Mouse (Mus musculus) limb, embryonic 11.5 days (tissue): ENCODE data around the gene Hist1h2ae. TPM values are rescaled to one million over a fixed set of nuclear protein-coding genes. Genes with fewer than 3 reads are reported as not detected.
"Not testable (repeated sequence)": the region's sequence is repeated elsewhere in the genome, so short reads cannot be mapped to it uniquely, and the experiment has no call there.

ENCODE experiments used
- ATAC-seq: fragments of 200-750 bp; cut with Nextera tagmentation; 2 replicates; pipeline ENCODE4 v1.8.0; 2017; ENCODE audit warnings: low read depth; ENCODE audit not compliant: insufficient number of reproducible peaks, low FRiP score, low TSS enrichment
- DNase-seq: peaks from one replicate; pipeline ENCODE4 v3.0.0-alpha.2; 2015; ENCODE audit warnings: low spot score
- H3K27ac ChIP-seq: fragments of 300-500 bp; sonication (generic); replicated peaks from 2 replicates; pipeline ENCODE4 v1.5.1; 2014; ENCODE audit warnings: low read depth, mild to moderate bottlenecking, low read length
- H3K27me3 ChIP-seq: fragments of 300-500 bp; sonication (generic); 2 replicates; pipeline ENCODE4 v1.6.1; 2014; ENCODE audit warnings: mild to moderate bottlenecking, low read length, mixed read lengths; ENCODE audit not compliant: control insufficient read depth, insufficient read depth
- H3K36me3 ChIP-seq: fragments of 300-500 bp; sonication (generic); 2 replicates; pipeline ENCODE4 v1.6.1; 2014; ENCODE audit warnings: mild to moderate bottlenecking, low read length, moderate library complexity, mixed read lengths; ENCODE audit not compliant: control insufficient read depth, insufficient read depth
- H3K4me1 ChIP-seq: fragments of 300-500 bp; sonication (generic); 2 replicates; pipeline ENCODE4 v1.6.1; 2014; ENCODE audit warnings: low read length, mixed read lengths; ENCODE audit not compliant: control insufficient read depth, insufficient read depth
- H3K4me2 ChIP-seq: fragments of 300-500 bp; sonication (generic); 2 replicates; pipeline ENCODE4 v1.6.1; 2014; ENCODE audit warnings: low read depth, mild to moderate bottlenecking, moderate library complexity; ENCODE audit not compliant: severe bottlenecking
- H3K4me3 ChIP-seq: fragments of 300-500 bp; sonication (generic); 2 replicates; pipeline ENCODE4 v1.5.1; 2014; ENCODE audit warnings: low read depth, low read length
- H3K9ac ChIP-seq: fragments of 300-500 bp; sonication (generic); 2 replicates; pipeline ENCODE4 v1.6.1; 2014; ENCODE audit warnings: mild to moderate bottlenecking, low read length
- H3K9me3 ChIP-seq: fragments of 300-500 bp; sonication (generic); 2 replicates; pipeline ENCODE4 v1.6.1; 2016; ENCODE audit warnings: low read length; ENCODE audit not compliant: control insufficient read depth
- WGBS: fragments of 180-500 bp; shearing (Covaris S2); extraction: QIAGEN DNeasy Blood & Tissue Kit; methylation state at CpG from one replicate; pipeline ENCODE4 v1.1.7; 2014; 5-methylcytosine and 5-hydroxymethylcytosine counted together
- polyA plus RNA-seq: library from polyadenylated mRNA; unstranded; fragments of >200 nt; fragmentation: Nextera tagmentation; extraction: Ambion mirVana; gene quantifications from 2 replicates; pipeline ENCODE4 v1.2.1, GENCODE M21; 2014

The Hist1h2ae gene
- polyA plus RNA-seq, 1 experiment from 2014 or later, result 102 TPM

- H3K36me3 ChIP-seq, H3K4me1 ChIP-seq, H3K9me3 ChIP-seq, H3K27me3 ChIP-seq: not testable (repeated sequence)
- under 1% methylated on average over 35 of the region's 42 CpGs for WGBS
- ATAC-seq, result peak; percentile 90
- peak; percentile 91 for DNase-seq
- peak within 1 kb of the TSS; percentile 95 for H3K27ac ChIP-seq
- H3K4me2 ChIP-seq, result peak within 1 kb of the TSS; percentile 80
- peak within 1 kb of the TSS; percentile 37 for H3K4me3 ChIP-seq
- H3K9ac ChIP-seq, result peak within 1 kb of the TSS; percentile 82
Measured at GRCm38 (mm10) chr13:23573898-23574524, 3.0 kb upstream of the Hist1h2ae start, which contains the start of the genes Hist1h2bf and Hist1h2ad. Hist1h2bf (minus strand) TSS chr13:23574196. Hist1h2ad (plus strand) TSS chr13:23574381.

- Histone ChIP-seq H3K4me2 (peak overlapping the region; percentile 80), H3K9ac (peak overlapping the region; percentile 82), H3K27ac (peak overlapping the region; percentile 95), H3K4me3 (peak overlapping the region; percentile 37)
- H3K4me1 ChIP-seq, H3K36me3 ChIP-seq, ATAC-seq, H3K9me3 ChIP-seq, H3K27me3 ChIP-seq: not testable (repeated sequence)
- peak; percentile 59 for DNase-seq
- WGBS, result 14% methylated on average over 18 of the region's 20 CpGs
Measured at GRCm38 (mm10) chr13:23573034-23573897, 2.2 kb upstream of the Hist1h2ae start.

GRCm38 (mm10) chr13:23572218-23573033 is 1.4 kb upstream of the Hist1h2ae start:
- H3K9ac ChIP-seq, result peak overlapping the region; percentile 71
- no peaks in the 10 kb centered on the region for H3K27me3 ChIP-seq
- H3K4me2 ChIP-seq, result peak overlapping the region; percentile 80
- peaks cover 8% of the 10 kb centered on the region; the same call in 1 of the 2 replicates for H3K4me1 ChIP-seq
- 39% methylated on average over 2 of the region's 2 CpGs for WGBS
- ATAC-seq (no peak), DNase-seq (peak; percentile 31)
- peak overlapping the region; percentile 32 for H3K4me3 ChIP-seq
- no peaks in the 10 kb centered on the region for H3K9me3 ChIP-seq
- H3K27ac ChIP-seq, result peak overlapping the region; percentile 95
- H3K36me3 ChIP-seq, result no peaks in the 10 kb centered on the region

- H3K27me3 ChIP-seq, H3K9me3 ChIP-seq, H3K36me3 ChIP-seq, ATAC-seq, H3K4me1 ChIP-seq: not testable (repeated sequence)
- peak overlapping the region; percentile 32 for H3K4me3 ChIP-seq
- DNase-seq, result peak; percentile 60
- H3K4me2 ChIP-seq, result peak overlapping the region; percentile 80
- H3K9ac ChIP-seq, result peak overlapping the region; percentile 71
- WGBS, result under 1% methylated on average over 9 of the region's 34 CpGs
- H3K27ac ChIP-seq, result peak overlapping the region; percentile 95
Measured at GRCm38 (mm10) chr13:23571504-23572217, 641 bp upstream of the Hist1h2ae start.

DNA sequence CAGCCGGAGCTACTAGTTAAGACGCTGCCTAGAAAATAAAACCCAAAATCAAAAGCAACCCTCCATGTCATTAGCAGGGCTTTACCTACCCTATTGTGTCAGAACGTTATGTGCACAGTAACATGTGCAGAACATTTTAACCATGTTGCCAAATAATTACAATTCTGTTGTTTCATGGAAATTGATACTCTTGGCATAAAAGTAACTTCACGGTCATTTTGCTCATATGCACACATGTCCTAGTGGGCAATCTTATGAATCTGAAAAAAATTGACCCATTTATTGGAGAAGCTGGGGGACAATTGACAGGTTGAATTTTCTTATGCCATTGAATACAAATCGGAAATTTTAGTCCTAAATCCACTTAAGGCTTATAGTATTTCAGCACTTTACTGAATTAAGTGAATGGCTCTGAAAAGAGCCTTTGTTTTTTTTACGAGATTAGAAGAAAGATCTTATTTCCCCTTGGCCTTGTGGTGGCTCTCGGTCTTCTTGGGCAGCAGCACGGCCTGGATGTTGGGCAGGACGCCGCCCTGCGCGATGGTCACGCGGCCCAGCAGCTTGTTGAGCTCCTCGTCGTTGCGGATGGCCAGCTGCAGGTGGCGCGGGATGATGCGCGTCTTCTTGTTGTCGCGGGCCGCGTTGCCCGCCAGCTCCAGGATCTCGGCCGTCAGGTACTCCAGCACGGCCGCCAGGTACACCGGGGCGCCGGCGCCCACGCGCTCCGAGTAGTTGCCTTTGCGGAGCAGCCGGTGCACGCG is 579 bp downstream of the Hist1h2ae start:
- 1% methylated on average over 19 of the region's 41 CpGs for WGBS
- not testable (repeated sequence) for ATAC-seq

DNA sequence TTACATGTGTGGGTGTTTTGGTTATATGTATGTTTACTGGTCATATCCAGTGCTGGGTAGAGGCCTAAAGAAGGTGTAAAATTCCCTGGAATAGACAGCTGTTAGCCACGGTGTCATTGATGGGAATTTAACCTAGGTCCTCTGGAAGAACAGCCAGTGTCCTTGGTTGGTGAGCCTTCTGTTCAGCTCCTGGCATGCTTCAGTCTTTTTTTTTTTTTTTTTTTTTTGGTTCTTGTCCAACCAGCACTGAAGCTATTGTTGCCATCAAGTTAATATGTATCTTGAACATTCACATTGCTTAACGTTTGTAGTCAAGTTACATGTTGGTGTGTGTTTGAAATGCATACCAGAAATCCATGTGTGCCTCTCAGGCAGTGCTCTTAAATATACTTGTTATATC is 6.5 kb downstream of the Hist1h2ae start:
- Histone ChIP-seq H3K27ac (peak overlapping the region; percentile 96; the same call in 1 of the 2 replicates), H3K4me2 (no peak overlapping the region), H3K9me3 (no peaks in the 10 kb centered on the region), H3K36me3 (no peaks in the 10 kb centered on the region), H3K4me1 (no peaks in the 10 kb centered on the region), H3K27me3 (no peaks in the 10 kb centered on the region), H3K4me3 (no peak overlapping the region), H3K9ac (no peak overlapping the region)
- 91% methylated on average over 2 of the region's 2 CpGs for WGBS
- ATAC-seq, result no peak
- no peak for DNase-seq

More for the DNA sequence above, 579 bp downstream of the Hist1h2ae start:
- H3K27me3 ChIP-seq, H3K36me3 ChIP-seq, H3K9me3 ChIP-seq, H3K4me1 ChIP-seq: not testable (repeated sequence)
- peak overlapping the region; percentile 95 for H3K27ac ChIP-seq
- peak; percentile 46 for DNase-seq
- peak overlapping the region; percentile 26 for H3K4me3 ChIP-seq
- peak overlapping the region; percentile 47 for H3K4me2 ChIP-seq
- H3K9ac ChIP-seq, result peak overlapping the region; percentile 62

DNA sequence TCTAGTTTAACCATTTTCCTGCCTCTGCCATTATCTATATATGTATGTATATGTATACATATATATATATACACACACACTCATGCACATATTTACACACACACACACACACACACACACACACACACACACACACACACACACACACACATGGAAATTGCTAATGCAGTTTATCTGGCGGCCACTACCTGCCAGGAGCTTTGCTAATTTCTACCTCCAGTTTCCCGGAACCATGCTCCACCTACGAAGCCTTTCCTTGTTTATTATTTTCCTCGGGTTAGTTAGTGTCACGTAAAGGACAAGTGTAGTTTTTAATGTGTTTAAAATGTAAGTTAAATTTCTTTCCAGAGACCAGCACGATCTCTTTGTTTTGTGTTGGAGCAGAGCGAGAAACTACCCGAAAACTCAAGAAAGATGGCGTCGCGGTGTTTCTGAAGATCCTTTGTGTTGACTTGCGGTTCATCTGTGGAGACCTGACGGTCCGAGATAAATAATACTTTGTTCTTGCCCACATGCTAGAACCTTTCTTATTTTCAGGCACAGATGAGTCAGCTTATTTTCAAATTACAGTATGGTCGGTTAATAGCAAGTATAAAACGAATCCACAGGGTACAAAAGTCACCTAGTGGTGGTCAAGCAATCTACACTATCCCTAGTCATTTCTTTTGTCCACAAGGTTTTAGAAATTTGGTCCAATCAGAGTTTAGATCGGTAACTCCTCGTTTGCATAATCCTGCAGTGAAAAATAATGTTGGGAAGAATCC is 8.1 kb downstream of the Hist1h2ae start:
- peak; percentile 64 for DNase-seq
- Histone ChIP-seq H3K4me3 (peak overlapping the region; percentile 18), H3K4me2 (peak overlapping the region; percentile 54), H3K27ac (peak overlapping the region; percentile 96), H3K9ac (peak overlapping the region; percentile 53), H3K4me1 (no peaks in the 10 kb centered on the region), H3K27me3 (no peaks in the 10 kb centered on the region), H3K36me3 (no peaks in the 10 kb centered on the region), H3K9me3 (no peaks in the 10 kb centered on the region)
- peak; percentile 65; the same call in 1 of the 2 replicates for ATAC-seq
- 4% methylated on average over 18 of the region's 18 CpGs for WGBS
